Mouse (Mus musculus) retina, postnatal 1 day (tissue): ENCODE results near the gene Il31.
A peak's percentile ranks its signal among the peaks of the same experiment; 100 is the strongest.
"Not testable (repeated sequence)": the region's sequence is repeated elsewhere in the genome, so short reads cannot be mapped to it uniquely, and the experiment has no call there.

Experiments
- DNase-seq: peaks from one replicate; pipeline ENCODE4 v3.0.0-alpha.2; 2012

The Il31 gene

GRCm38 (mm10) chr5:123489112-123489785 lies at the start of gene Il31, which contains the start of gene Lrrc43:
Gene Il31, minus strand, starts transcription at chr5:123489489.
Gene Lrrc43, plus strand, starts transcription at chr5:123489305.
- peak; percentile 80 for DNase-seq

- DNase-seq = no peak
Measured at GRCm38 (mm10) chr5:123533801-123534200, 44.5 kb upstream of the Il31 start.

DNA sequence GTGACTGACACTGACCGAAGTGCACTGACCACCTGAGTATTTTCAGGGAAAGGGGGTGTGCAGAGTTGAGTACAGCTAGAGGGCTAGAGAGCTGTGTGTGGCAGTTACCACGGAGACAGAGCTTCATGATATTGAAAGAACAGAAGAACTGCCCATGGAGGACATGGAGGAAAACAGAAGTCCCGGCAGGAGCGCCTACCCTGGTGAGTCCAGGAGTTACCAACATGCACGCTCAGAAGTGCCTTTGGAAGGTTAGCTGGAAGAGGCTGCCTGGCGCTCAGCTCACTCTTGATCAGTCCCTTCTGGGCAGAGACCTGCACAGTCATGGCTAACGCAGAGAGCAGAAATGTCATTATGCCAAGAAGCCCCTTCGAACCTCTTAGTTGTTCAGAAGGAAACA lies 40.8 kb upstream of the Il31 start:
- DNase-seq = no peak

DNA sequence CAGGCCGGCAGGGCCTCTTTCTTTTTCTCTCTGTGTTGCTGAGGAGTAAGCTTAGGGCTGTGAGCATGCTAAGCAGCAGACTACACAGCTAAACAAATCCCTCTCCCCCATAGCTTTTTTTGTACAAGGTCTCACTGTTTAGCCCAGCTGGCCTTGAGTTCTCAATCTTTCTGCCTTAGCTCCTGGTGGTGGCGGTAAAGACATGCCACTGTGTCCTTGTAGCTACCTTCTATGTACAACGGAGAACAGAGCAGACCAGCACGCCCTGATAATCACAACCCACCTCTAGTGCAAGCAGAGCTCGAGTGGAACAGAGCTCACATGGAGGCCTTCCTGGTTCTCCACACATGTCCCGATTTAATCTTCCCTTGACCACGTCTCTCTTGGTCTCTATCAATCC lies 39.4 kb upstream of the Il31 start:
- DNase-seq = no peak

DNA sequence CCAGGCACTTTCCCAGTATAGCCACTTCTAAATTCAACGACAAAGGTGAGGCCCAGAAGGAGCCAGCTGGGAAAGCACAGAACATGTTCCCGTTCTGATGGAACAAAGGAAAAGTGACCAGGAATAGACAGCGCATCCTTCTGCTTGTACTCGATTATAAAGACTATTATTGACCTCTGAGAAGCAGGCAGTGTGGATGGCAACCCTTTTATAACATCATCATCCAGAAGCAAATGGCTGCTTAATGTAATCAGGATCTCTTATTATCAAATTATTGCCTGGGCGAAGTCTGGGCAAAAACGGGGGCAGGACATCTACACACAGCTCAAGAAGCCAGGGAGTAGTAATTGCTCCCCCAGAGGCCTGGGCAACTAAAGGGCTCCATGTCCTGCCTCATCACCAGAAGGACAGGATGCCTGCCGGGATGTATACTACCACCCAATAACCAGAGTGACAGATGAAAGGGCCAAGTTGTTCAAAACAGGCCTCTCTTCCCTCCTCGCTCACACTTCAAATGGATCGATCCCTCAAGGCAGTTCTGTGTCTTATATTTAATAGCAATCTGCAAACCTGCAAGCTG lies 36.7 kb upstream of the Il31 start:
- no peak for DNase-seq

- no peak for DNase-seq
Measured at GRCm38 (mm10) chr5:123525281-123525680, 36.0 kb upstream of the Il31 start, which contains the start of gene Gm49027. Gene Gm49027, minus strand, starts transcription at chr5:123525488.

DNA sequence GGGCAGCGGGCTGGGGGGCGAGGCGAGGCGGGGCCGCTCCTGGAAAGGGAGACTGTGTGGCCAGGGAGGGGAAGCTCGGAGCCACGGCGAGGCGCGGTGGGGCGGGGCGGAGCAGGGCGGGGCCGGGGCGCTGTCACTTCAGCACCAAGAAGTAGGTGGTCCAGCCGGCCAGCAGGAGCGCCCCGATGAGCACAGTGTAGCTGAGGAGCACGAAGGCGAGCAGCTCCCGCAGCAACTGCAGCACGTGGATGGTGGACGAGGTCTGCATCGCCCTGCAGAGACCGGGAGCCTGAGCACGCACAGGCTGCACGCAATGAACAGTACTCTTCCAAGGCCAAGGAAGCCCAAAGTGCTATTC lies 35.1 kb upstream of the Il31 start:
- DNase-seq = no peak

DNA sequence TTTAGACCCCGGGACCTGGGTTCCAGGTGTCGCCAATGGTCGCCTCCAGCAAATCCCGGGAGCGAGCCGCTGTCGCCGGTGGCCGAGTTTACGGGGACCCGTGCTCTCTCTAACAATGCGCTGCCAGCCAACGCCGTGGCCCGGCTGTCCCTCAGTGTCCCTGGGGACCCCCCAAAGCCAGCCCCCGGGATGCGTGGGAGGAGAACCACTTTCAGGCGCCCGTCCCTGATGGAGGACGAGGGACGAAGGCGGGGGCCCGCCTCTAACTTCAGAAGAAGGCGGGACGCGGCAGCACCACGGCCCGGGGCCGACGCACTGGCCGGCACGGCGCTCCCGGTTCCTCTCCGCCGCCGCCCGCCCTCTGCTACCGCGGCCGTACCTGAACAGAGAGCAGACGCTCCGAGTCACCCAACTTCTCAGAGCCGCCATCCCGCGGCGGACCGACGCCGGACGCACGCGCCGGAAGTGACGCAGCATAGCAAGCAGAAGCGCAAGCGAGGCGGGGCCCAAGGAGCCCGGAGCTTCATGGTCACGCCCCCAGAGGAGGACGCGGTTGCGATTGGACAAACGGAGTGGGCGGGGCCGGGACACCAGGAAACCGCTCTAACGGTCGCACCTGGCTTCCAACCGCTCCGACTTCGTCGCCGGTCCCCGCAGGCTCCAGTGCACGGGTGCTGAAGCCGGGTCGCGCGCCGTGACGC lies 34.6 kb upstream of the Il31 start, which contains the start of gene Diablo:
TSS of gene Diablo (minus strand) at position 485 of the 701 bp plus-strand sequence.
- peak; percentile 99 for DNase-seq

- DNase-seq = no peak
Measured at GRCm38 (mm10) chr5:123522166-123522565, 32.9 kb upstream of the Il31 start.

DNA sequence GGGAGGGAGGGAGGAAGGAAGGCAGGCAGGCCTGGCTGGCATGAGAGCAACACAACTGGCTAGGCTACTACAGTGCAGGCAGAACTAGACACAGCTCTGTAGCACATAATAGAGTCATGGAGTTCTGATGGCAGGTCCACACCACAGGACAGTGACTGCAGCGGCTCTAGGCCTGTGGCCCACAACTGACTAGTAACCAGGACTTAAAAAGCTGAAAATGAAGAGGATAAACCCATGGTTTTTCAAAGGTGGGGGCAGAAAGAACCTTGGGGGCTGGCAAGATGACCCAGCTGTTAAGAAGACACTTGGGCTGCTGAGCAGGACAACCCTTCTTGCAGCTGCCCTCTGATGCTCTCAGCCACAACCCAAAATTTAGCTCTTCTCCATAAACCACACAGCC lies 32.3 kb upstream of the Il31 start:
- no peak for DNase-seq

DNA sequence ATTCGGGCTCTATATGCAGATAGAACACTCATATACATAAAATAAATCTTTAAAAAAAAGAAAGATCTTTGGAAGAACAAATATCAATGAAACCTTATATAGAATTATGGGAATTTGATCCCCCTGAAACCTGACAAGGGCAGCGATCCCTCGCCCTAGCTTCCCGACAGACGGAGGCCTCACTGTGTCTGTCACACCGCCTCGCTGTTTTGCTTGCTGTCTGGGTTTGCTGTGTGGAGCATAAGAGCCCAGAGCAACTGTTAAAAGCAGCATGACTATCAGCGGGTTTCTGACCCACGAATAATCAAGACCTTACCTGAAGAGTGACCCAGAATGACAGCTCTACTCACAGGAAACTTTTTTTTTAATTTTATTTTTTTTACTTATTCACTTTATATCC lies 31.4 kb upstream of the Il31 start:
- no peak for DNase-seq

DNA sequence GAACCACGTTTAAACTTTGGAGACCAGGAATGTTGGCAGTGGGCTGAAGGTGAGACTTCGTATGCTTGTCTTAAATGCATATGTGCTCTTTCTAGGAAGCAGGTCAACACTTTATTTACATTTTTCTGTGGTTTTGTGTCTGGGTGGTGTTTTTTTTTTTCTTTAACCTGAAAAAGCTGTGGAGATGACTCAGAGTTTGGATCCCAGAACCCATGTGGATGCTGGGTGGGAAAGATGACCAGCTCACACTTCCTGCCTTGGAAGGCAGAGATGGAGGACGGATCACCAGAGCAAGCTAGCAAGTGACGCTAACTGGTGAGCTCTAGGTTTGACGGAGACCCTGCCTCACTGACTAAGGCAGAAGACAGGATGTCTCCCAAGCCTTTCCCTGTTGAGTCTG lies 25.6 kb upstream of the Il31 start:
- DNase-seq = no peak

DNA sequence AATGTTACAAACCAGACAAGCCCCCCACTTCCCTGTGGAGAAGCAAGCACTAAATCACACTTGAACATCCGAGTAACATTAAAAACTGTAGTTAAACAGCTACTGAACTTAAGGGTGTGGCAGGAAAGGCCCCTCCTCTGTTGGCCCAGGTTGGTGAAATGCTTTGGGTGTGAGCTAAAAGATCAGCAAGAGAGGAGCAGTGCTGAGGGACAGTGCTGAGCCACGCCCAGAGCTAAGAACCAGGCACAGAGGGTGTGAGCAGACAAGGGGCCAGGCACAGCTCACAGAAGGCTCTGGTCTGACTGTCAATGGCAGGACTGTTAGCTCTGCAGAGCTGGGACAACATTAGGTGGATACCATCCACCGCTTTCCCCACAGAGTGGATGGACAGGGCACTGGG lies 22.8 kb upstream of the Il31 start:
- DNase-seq = no peak

DNA sequence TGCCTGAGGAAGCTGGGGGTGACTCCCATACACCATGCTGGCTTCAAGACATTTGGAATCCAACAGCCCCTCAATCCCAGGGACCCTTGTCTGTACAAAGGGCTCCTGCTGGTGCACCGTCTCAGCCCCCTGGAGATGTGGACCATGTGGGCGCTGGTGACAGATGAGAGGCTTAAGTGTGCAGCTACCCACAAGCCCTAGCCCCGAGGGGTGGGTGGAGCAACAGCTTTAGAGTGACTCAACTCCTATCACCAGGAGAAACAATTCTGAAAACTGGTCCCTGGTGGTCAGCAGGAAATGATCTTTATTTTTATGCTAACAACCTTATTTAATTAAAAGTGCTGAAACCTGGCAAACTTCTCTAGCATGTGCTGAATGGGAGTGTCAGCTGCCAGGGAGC lies 22.1 kb upstream of the Il31 start:
- not testable (repeated sequence) for DNase-seq

GRCm38 (mm10) chr5:123510160-123510559 lies 20.9 kb upstream of the Il31 start, which contains the start of gene B3gnt4:
Gene B3gnt4, plus strand, starts transcription at chr5:123510460.
- no peak for DNase-seq

DNA sequence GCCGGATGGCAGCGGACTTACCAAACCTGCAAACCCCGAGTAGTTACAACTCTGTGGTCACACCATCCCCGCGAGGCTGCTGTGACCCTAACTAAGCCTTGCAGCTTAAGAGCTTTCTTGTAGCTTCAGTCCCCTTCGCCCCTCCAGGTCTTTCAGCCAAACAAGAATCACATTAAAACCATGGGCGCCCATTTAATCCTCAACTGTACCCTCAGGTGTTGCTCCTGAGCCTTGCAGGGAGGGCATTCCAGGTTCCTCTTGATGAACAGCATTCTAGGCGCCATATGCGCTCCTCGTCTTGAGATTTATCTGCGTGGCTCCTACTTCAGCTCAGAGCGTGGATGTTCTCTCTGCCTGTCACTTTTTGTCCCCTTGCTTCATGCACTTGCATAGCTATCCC lies 19.6 kb upstream of the Il31 start:
- DNase-seq = peak; percentile 46

DNA sequence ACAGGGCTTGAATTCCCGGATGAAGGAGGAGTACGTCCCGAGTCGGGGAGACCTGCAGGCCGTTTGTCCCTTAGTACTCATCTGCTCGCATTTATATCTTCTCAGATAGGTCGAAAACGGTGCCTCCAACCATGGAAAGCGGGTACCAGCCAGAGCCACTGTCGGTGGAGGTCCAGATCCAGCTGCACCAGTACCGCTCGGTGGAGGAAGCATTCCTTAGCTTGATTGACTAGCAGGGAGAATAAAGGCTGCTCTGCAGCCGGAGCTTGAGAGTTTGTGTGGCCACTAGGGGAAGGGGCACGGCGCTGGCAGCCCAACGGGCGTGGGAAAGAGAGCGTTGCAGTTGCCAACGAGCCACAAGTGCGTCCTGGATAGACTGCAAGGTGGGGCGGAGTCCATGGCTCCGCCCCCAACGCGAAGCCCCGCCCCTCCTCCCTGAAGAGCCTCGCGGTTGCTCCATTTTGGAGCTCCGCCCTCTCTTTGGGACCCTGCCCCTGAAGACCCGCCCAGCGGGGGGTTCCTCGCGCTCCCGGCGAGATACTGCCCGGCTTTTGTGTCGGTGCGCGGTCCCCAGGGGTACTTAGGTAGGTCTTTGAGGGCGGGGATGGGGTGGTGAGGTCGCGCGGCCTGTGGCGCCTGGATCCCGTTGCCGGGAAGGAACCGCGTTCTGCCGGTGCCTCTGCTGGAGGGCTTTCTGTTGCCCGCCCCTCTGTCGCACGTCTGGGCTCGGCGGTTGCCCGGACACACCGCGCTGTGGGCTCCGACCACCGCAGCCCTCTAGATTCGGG lies 18.8 kb upstream of the Il31 start:
- DNase-seq = peak; percentile 96

- no peak for DNase-seq
Measured at GRCm38 (mm10) chr5:123501973-123502372, 12.7 kb upstream of the Il31 start.

DNA sequence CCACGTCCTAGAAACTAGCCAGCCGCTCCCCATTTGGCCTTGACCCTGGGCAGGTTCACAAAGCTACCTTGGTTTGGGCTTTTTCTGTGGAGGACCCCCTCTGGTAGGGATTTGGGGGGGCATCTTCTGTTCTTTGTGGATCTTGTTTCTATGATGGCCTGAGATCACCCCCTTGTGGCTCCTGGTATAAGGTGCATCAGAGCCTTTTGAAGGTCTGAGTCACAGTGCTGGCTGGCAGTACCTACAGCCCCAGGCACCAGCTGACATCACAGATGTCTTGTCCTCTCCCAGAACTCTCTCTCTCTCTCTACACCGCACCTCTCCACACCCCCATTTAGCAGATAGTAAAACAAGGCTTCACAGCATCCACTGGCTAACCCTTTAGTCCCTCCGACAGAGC lies 10.4 kb upstream of the Il31 start:
- peak; percentile 40 for DNase-seq

DNA sequence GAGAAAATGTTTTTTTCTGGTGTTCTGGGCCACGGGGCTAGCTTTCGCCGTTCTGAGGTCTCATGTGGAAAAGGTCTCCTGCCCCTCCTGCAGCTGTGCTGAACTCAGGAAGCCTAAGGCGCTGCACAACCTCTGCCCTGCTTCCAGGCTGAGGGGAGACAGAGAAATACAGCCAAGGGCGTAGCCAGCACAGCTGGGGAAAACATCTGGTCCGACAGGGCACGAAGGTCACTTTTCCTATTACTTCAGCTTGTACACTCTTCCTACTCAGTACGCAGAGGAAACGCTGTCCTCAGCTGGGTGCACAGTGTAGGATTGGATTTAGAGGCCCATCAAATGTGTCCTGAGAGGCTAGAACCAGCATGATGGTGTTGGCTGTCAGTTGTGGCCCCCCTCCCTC lies 646 bp upstream of the Il31 start:
- DNase-seq = no peak

GRCm38 (mm10) chr5:123487659-123488395 lies 1.5 kb downstream of the Il31 start:
- DNase-seq = no peak

- peak; percentile 10 for DNase-seq
Measured at GRCm38 (mm10) chr5:123473817-123474216, 15.5 kb downstream of the Il31 start.
